Mouse (Mus musculus) forebrain, postnatal 0 days (tissue): ENCODE results near the gene Slc15a5. TPM values are rescaled to one million over a fixed set of nuclear protein-coding genes. Genes with fewer than 3 reads are reported as not detected.

Experiments used
- ATAC-seq: fragments of 200-750 bp; cut with Nextera tagmentation; 2 replicates; pipeline ENCODE4 v1.8.0; 2017; ENCODE audit warnings: mild to moderate bottlenecking, moderate library complexity
- DNase-seq: peaks from one replicate; pipeline ENCODE4 v3.0.0-alpha.2; 2015
- H3K27ac ChIP-seq: fragments of 300-500 bp; sonication (generic); 2 replicates; pipeline ENCODE4 v1.5.1; 2014; ENCODE audit warnings: low read depth, mild to moderate bottlenecking, antibody characterized with exemption, low read length, moderate library complexity, mixed read lengths
- H3K27me3 ChIP-seq: fragments of 300-500 bp; sonication (generic); 2 replicates; pipeline ENCODE4 v1.6.1; 2014; ENCODE audit warnings: mild to moderate bottlenecking, low read length, mixed read lengths; ENCODE audit not compliant: insufficient read depth
- H3K36me3 ChIP-seq: fragments of 300-500 bp; sonication (generic); 2 replicates; pipeline ENCODE4 v1.6.1; 2014; ENCODE audit warnings: mild to moderate bottlenecking, moderate library complexity; ENCODE audit not compliant: insufficient read depth
- H3K4me1 ChIP-seq: fragments of 300-500 bp; sonication (generic); 2 replicates; pipeline ENCODE4 v1.6.1; 2014; ENCODE audit warnings: antibody characterized with exemption; ENCODE audit not compliant: insufficient read depth
- H3K4me2 ChIP-seq: fragments of 300-500 bp; sonication (generic); 2 replicates; pipeline ENCODE4 v1.6.1; 2014; ENCODE audit warnings: low read depth, mild to moderate bottlenecking, moderate library complexity
- H3K4me3 ChIP-seq: fragments of 300-500 bp; sonication (generic); 2 replicates; pipeline ENCODE4 v1.5.1; 2014; ENCODE audit warnings: low read depth, low read length, mixed read lengths
- H3K9ac ChIP-seq: fragments of 300-500 bp; sonication (generic); 2 replicates; pipeline ENCODE4 v1.6.1; 2014; ENCODE audit warnings: mild to moderate bottlenecking
- H3K9me3 ChIP-seq: fragments of 300-500 bp; sonication (generic); 2 replicates; pipeline ENCODE4 v1.6.1; 2016; ENCODE audit warnings: low read length
- CTCF ChIP-seq: sonication (generic); IDR thresholded peaks from 2 replicates; pipeline ENCODE4 v1.5.1; 2016; ENCODE audit warnings: antibody characterized with exemption, control low read depth, low read depth
- WGBS: fragments of 180-500 bp; shearing (Covaris S2); extraction: QIAGEN DNeasy Blood & Tissue Kit; methylation state at CpG from one replicate; pipeline ENCODE4 v1.1.7; 2014; 5-methylcytosine and 5-hydroxymethylcytosine counted together
- polyA plus RNA-seq: library from polyadenylated mRNA; unstranded; fragments of >200 nt; fragmentation: Nextera tagmentation; extraction: Ambion mirVana; gene quantifications from 2 replicates; pipeline ENCODE4 v1.2.1, GENCODE M21; 2015
- total RNA-seq: library from RNA; depleted of rRNA; stranded (reverse); fragments of >200 nt; gene quantifications from 2 replicates; pipeline ENCODE4 v1.2.3, GENCODE M21; 2014

The Slc15a5 gene
- total and polyA plus RNA-seq, 2 experiments from 2014 or later = 0.10 to 0.11 TPM

DNA sequence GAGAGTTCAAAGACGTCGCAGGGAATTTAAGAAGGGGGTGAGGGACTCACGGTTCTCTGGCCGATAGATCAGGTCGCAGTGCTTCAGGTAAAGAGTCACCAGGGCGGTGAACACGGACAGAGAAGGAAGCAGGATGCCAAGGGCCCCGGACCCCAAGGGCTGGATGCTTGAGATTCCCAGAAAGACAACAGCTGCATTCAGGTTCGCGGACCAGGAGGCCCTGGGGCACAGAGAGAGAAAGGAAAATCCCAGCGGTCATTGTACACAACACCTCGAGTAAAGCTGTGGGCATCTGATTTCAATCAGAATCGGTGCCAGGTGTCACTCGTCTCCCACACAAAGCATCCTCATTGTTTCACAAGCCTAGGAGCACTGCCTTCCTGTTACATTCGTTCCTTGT lies 24.1 kb downstream of the Slc15a5 start:
- TF ChIP-seq CTCF = no peak
- Histone ChIP-seq H3K4me3 (no peak overlapping the region), H3K9me3 (no peaks in the 10 kb centered on the region), H3K27ac (no peak overlapping the region), H3K4me1 (no peaks in the 10 kb centered on the region), H3K36me3 (no peaks in the 10 kb centered on the region), H3K9ac (no peak overlapping the region), H3K27me3 (no peaks in the 10 kb centered on the region), H3K4me2 (no peak overlapping the region)
- WGBS = 30% methylated on average over 15 of the region's 15 CpGs
- no peak for DNase-seq
- no peak for ATAC-seq

DNA sequence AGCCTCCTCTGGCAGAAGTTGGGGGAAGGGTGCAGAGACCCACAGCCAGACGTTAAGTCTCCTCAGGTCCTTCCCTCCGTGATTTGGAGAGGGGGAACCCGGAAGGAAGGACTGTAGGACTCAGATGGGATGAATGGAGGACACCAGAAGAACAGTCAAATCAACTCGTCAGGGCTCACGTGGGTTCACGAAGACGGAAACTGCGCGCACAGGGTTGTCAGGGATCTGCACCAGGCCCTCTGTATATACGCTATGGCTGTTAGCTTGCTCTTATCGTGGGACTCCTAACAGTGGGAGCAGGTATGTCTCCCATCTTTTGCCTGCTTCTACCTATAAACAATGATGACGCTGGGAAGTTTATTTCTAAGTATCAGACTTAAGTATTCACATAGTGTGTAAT lies 24.8 kb downstream of the Slc15a5 start:
- H3K4me3 ChIP-seq = no peak overlapping the region
- H3K9ac ChIP-seq = no peak overlapping the region
- TF ChIP-seq CTCF = no peak
- H3K4me1 ChIP-seq = no peaks in the 10 kb centered on the region
- H3K27ac ChIP-seq = no peak overlapping the region
- H3K4me2 ChIP-seq = no peak overlapping the region
- 92% methylated on average over 12 of the region's 12 CpGs for WGBS
- H3K27me3 ChIP-seq = no peaks in the 10 kb centered on the region
- ATAC-seq (no peak), DNase-seq (no peak)
- no peaks in the 10 kb centered on the region for H3K9me3 ChIP-seq
- no peaks in the 10 kb centered on the region for H3K36me3 ChIP-seq

DNA sequence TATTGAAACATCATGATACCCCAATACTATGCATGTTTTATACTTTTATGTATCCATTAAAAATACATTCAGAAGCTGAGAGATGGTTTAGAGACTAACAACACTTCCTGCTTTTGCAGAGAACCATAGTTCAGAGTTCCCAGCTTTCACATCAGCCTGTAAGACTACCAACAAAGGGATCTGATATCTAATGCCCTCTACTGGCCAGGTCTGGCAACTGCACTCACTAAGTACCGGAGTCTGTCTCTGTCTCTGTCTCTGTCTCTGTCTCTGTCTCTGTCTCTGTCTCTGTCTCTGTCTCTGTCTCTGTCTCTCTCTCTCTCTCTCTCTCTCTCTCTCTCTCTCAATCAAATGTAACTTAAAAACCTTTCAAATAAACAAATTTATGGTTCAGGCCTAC lies 25.6 kb downstream of the Slc15a5 start:
- 70% methylated on average over 1 of the region's 1 CpGs for WGBS
- Histone ChIP-seq H3K9me3 (no peaks in the 10 kb centered on the region), H3K4me1 (no peaks in the 10 kb centered on the region), H3K4me2 (no peak overlapping the region), H3K4me3 (no peak overlapping the region), H3K36me3 (no peaks in the 10 kb centered on the region), H3K9ac (no peak overlapping the region), H3K27me3 (no peaks in the 10 kb centered on the region), H3K27ac (no peak overlapping the region)
- TF ChIP-seq CTCF = peak; percentile 46
- no peak for DNase-seq
- no peak for ATAC-seq

DNA sequence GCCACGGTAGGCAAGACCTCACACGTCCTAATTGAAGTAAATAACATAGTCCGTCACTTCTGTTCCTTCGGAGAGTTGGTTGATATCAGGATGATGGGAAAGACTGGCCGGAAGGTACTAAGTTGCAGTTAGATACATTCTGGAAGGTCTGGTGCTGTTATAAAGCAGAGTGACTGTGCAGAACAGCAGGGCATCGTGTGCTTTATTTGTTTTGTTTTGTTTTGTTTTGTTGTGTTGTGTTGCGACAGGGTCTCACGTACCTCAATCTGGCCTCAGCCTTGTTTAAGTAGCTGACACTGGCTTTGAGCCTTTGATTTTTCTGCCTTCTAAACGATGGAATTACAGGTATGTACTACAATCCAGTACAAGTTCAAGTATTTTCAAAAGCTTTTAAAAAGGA lies 26.0 kb downstream of the Slc15a5 start:
- H3K27me3 ChIP-seq = no peaks in the 10 kb centered on the region
- no peaks in the 10 kb centered on the region for H3K9me3 ChIP-seq
- no peak overlapping the region for H3K9ac ChIP-seq
- DNase-seq (no peak), ATAC-seq (no peak)
- 87% methylated on average over 9 of the region's 9 CpGs for WGBS
- H3K4me1 ChIP-seq = no peaks in the 10 kb centered on the region
- no peak overlapping the region for H3K4me3 ChIP-seq
- no peak for TF ChIP-seq CTCF
- no peak overlapping the region for H3K4me2 ChIP-seq
- H3K36me3 ChIP-seq = no peaks in the 10 kb centered on the region
- H3K27ac ChIP-seq = no peak overlapping the region

DNA sequence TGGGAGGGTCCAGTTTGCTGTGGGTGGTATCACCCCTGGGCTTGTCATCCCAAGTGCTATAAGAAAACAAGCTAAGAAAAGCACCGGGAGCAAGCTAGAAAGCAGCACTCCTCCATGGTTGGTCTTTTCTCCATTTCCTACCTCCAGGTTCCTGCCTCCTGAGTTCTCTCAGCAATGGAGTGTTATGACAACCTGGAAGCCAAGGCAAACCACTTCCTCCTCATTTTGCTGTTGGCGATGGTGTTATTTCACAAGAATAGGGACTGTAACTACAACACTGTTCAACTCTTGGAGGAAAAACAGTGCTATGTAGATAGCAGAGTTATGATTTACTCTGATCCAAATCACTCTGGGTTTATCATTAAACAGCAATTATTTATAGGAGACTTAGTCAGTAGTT lies 34.4 kb downstream of the Slc15a5 start:
- 0 out of 2 replicates have a peak, but pooled peaks cover 5% of the 10 kb centered on the region for H3K9me3 ChIP-seq
- H3K9ac ChIP-seq = no peak overlapping the region
- H3K4me3 ChIP-seq = no peak overlapping the region
- H3K27me3 ChIP-seq = no peaks in the 10 kb centered on the region
- no peak for TF ChIP-seq CTCF
- DNase-seq (no peak), ATAC-seq (no peak)
- no peak overlapping the region for H3K27ac ChIP-seq
- 95% methylated on average over 2 of the region's 2 CpGs for WGBS
- no peak overlapping the region for H3K4me2 ChIP-seq
- H3K36me3 ChIP-seq = no peaks in the 10 kb centered on the region
- no peaks in the 10 kb centered on the region for H3K4me1 ChIP-seq

DNA sequence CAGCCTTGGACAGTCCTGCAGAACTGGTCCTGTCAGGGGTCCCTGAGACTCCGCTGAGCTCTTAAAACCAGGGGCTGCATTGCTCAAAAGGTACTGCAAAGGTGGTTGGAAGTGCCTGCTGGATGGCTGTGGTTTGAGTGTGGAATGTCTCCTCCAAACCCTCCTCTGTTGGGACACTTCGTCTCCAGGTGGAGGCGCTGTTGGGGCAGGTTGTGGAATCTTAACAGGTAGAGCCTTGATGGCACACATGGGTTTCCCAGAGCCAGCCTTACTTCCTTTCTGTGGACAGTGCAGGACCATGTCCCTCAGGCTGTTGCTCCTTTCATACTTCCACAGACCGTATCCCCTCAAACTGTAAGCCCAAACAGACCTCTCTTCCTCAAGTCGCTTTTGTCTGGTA lies 36.8 kb downstream of the Slc15a5 start:
- no peak for TF ChIP-seq CTCF
- Histone ChIP-seq H3K36me3 (no peaks in the 10 kb centered on the region), H3K27me3 (no peaks in the 10 kb centered on the region), H3K27ac (no peak overlapping the region), H3K4me3 (no peak overlapping the region), H3K9ac (no peak overlapping the region), H3K9me3 (0 out of 2 replicates have a peak, but pooled peaks cover 5% of the 10 kb centered on the region), H3K4me1 (no peaks in the 10 kb centered on the region), H3K4me2 (no peak overlapping the region)
- no peak for ATAC-seq
- no peak for DNase-seq
- WGBS = 98% methylated on average over 5 of the region's 5 CpGs

DNA sequence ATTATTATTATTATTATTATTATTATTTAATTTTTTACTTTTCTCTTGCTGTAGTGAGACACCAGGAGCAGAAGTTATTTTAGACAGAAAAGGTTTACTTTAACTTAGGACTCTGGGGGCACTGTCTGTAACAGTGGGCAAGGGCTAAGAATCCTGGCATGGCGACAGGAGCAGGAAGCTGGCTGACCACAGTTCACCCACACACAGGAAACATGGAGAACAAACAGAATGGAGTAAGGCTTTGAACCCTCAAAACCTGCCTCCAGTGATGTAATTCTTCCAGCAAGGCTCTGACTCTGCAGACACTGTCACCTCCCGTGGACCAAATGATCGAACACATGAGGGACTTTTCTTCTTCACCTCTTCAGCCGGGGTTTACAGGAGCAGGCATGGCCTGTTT lies 37.9 kb downstream of the Slc15a5 start:
- Histone ChIP-seq H3K4me1 (no peaks in the 10 kb centered on the region), H3K4me2 (no peak overlapping the region), H3K4me3 (no peak overlapping the region), H3K36me3 (no peaks in the 10 kb centered on the region), H3K9ac (no peak overlapping the region), H3K9me3 (0 out of 2 replicates have a peak, but pooled peaks cover 5% of the 10 kb centered on the region), H3K27ac (no peak overlapping the region), H3K27me3 (no peaks in the 10 kb centered on the region)
- no peak for TF ChIP-seq CTCF
- DNase-seq (no peak), ATAC-seq (no peak)
- 92% methylated on average over 4 of the region's 4 CpGs for WGBS

DNA sequence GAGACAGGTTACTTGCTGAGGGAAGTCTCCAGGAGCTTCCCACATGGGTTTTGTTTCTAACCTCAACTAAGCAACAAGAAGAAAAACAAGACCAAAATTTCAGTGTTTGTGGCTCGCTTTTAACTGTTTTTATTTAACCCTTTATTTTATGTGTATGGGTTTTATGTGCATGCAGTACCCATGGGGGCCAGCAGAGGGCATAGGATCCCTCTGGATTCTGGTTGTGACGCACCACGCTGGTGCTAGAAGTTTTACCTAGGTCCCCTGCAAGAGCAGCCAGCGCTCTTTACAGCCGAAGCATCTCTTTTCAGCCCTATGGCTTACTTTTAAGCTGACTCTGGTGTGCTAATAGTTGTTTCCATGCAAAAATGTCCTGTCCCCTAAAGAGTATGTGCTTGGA lies 42.1 kb downstream of the Slc15a5 start:
- ATAC-seq (no peak), DNase-seq (no peak)
- Histone ChIP-seq H3K4me3 (no peak overlapping the region), H3K36me3 (no peaks in the 10 kb centered on the region), H3K4me2 (no peak overlapping the region), H3K27me3 (no peaks in the 10 kb centered on the region), H3K4me1 (no peaks in the 10 kb centered on the region), H3K9me3 (no peaks in the 10 kb centered on the region), H3K9ac (no peak overlapping the region), H3K27ac (no peak overlapping the region)
- 92% methylated on average over 5 of the region's 5 CpGs for WGBS
- peak; percentile 20; the same call in 1 of the 2 replicates for TF ChIP-seq CTCF
